10 mouse cellular contexts compared by ENCODE assay signal in genomic region chr14:118368619-118369431, GRCm38 (mm10).
A peak's percentile ranks its signal among the peaks of the same experiment; 100 is the strongest.
DNase-seq lines count a peak whose midpoint lies in the region; ATAC-seq lines count a peak whose summit lies in the region.
"Had no signal": no experiment of that assay in that cellular context is flagged by ENCODE, and none has a peak within 500 bp of the region (broad histone marks: within the 10 kb centered on the region; RNA-seq: fewer than 3 reads in every experiment).

No protein-coding gene starts in this region.

- H3K9ac ChIP-seq in liver, embryonic 11.5 days (ENCODE audit: low read depth, low read length) = no peak overlapping the region
- H3K9ac ChIP-seq in hindbrain, embryonic 11.5 days (ENCODE audit: low read depth, low read length) = no peak overlapping the region
- no peak overlapping the region for H3K9ac ChIP-seq in liver, embryonic 12.5 days
- no peak overlapping the region for H3K9ac ChIP-seq in stomach, embryonic 16.5 days (ENCODE audit: low read length)

- H3K4me1 ChIP-seq in liver, embryonic 11.5 days (replicated peaks; ENCODE audit: control insufficient read depth, insufficient read depth, low read length) = peaks cover 3% of the 10 kb centered on the region
- H3K4me1 ChIP-seq in hindbrain, embryonic 11.5 days (replicated peaks; ENCODE audit: control insufficient read depth, insufficient read depth, low read length) = peaks cover 4% of the 10 kb centered on the region; the same call in 1 of the 2 replicates
- H3K4me1 ChIP-seq in liver, embryonic 12.5 days = peaks cover 5% of the 10 kb centered on the region
- peaks cover 13% of the 10 kb centered on the region; the same call in 1 of the 2 replicates for H3K4me1 ChIP-seq in stomach, embryonic 16.5 days (ENCODE audit: control insufficient read depth, insufficient read depth, low read length)

- no peaks in the 10 kb centered on the region for H3K9me3 ChIP-seq in liver, embryonic 11.5 days (ENCODE audit: control insufficient read depth, low read length)
- no peaks in the 10 kb centered on the region for H3K9me3 ChIP-seq in hindbrain, embryonic 11.5 days (ENCODE audit: control insufficient read depth, low read length)
- H3K9me3 ChIP-seq in liver, embryonic 12.5 days (replicated peaks) = no peaks in the 10 kb centered on the region
- no peaks in the 10 kb centered on the region for H3K9me3 ChIP-seq in stomach, embryonic 16.5 days (replicated peaks; ENCODE audit: control insufficient read depth, low read length)
- H3K9me3 ChIP-seq: G1E had no signal

- H3K27ac ChIP-seq in liver, embryonic 11.5 days (ENCODE audit: low read depth, low read length) = no peak overlapping the region
- peak overlapping the region; percentile 60 for H3K27ac ChIP-seq in hindbrain, embryonic 11.5 days (ENCODE audit: low read depth, low read length)
- no peak overlapping the region for H3K27ac ChIP-seq in liver, embryonic 12.5 days
- H3K27ac ChIP-seq in stomach, embryonic 16.5 days (ENCODE audit: low read length) = peak overlapping the region; percentile 77

- no peaks in the 10 kb centered on the region for H3K36me3 ChIP-seq in liver, embryonic 11.5 days (ENCODE audit: control insufficient read depth, insufficient read depth, low read length)
- H3K36me3 ChIP-seq in hindbrain, embryonic 11.5 days (ENCODE audit: control insufficient read depth, insufficient read depth, low read length) = no peaks in the 10 kb centered on the region
- no peaks in the 10 kb centered on the region for H3K36me3 ChIP-seq in liver, embryonic 12.5 days
- H3K36me3 ChIP-seq in stomach, embryonic 16.5 days (ENCODE audit: control insufficient read depth, insufficient read depth, low read length) = no peaks in the 10 kb centered on the region
- H3K36me3 ChIP-seq: G1E had no signal

- DNase-seq in liver, embryonic 11.5 days (ENCODE audit: low spot score) = no peak
- no peak for DNase-seq in liver
- DNase-seq in hindbrain, embryonic 11.5 days (ENCODE audit: low spot score) = peak; percentile 75
- DNase-seq in gastrocnemius, adult 8-10 months (ENCODE audit: low spot score in 2 of 2) = no peak
- DNase-seq in left cerebral cortex, adult 11 months (ENCODE audit: low spot score) = no peak
- DNase-seq: cerebellum, adult 9-11 months had no signal

- H3K4me3 ChIP-seq in liver, embryonic 11.5 days (ENCODE audit: low read depth, low read length) = no peak overlapping the region
- no peak overlapping the region for H3K4me3 ChIP-seq in hindbrain, embryonic 11.5 days (ENCODE audit: low read depth, low read length)
- no peak overlapping the region for H3K4me3 ChIP-seq in liver, embryonic 12.5 days
- H3K4me3 ChIP-seq in stomach, embryonic 16.5 days (replicated peaks; ENCODE audit: low read length) = no peak overlapping the region

- WGBS in liver, embryonic 11.5 days = 19% methylated on average over 9 of the region's 9 CpGs
- 12% methylated on average over 9 of the region's 9 CpGs for WGBS in hindbrain, embryonic 11.5 days
- WGBS in liver, embryonic 12.5 days (ENCODE audit: insufficient replicate concordance) = 24% methylated on average over 9 of the region's 9 CpGs
- WGBS in stomach, embryonic 16.5 days = 13% methylated on average over 9 of the region's 9 CpGs

- no peak for ATAC-seq in liver, embryonic 11.5 days (replicated peaks; ENCODE audit: low FRiP score)
- ATAC-seq in hindbrain, embryonic 11.5 days (ENCODE audit: low FRiP score) = peak; percentile 79
- no peak for ATAC-seq in liver, embryonic 12.5 days
- ATAC-seq in stomach, embryonic 16.5 days (ENCODE audit: insufficient read depth, low FRiP score) = peak; percentile 79
- ATAC-seq in megakaryocyte-erythroid progenitor cell, adult 5-6 weeks (replicated peaks; ENCODE audit: low FRiP score, low TSS enrichment, poor library complexity, severe bottlenecking) = no peak

- no peaks in the 10 kb centered on the region; the same call in 1 of the 2 replicates for H3K27me3 ChIP-seq in liver, embryonic 11.5 days (replicated peaks; ENCODE audit: control insufficient read depth, insufficient read depth, low read length)
- H3K27me3 ChIP-seq in hindbrain, embryonic 11.5 days (ENCODE audit: control insufficient read depth, insufficient read depth, low read length) = peaks cover 2% of the 10 kb centered on the region; the same call in 1 of the 2 replicates
- H3K27me3 ChIP-seq in liver, embryonic 12.5 days (replicated peaks) = peaks cover 31% of the 10 kb centered on the region; the same call in 1 of the 2 replicates
- H3K27me3 ChIP-seq in stomach, embryonic 16.5 days (ENCODE audit: control insufficient read depth, insufficient read depth, low read length) = 0 out of 2 replicates have a peak, but pooled peaks cover 3% of the 10 kb centered on the region

- H3K4me2 ChIP-seq in liver, embryonic 11.5 days = peak overlapping the region; percentile 22; the same call in 1 of the 2 replicates
- H3K4me2 ChIP-seq in hindbrain, embryonic 11.5 days (replicated peaks; ENCODE audit: low read depth, low read length) = peak overlapping the region; percentile 29
- 0 out of 2 replicates have a peak overlapping the region, but pooled peaks have one; percentile 6 for H3K4me2 ChIP-seq in liver, embryonic 12.5 days
- peak overlapping the region; percentile 32 for H3K4me2 ChIP-seq in stomach, embryonic 16.5 days (ENCODE audit: low read depth, low read length)

Comparison
In these comparisons a context has a peak if more than half of its experiments do, and no peak if none do; other contexts are left out.
1. ATAC-seq: peak in hindbrain, embryonic 11.5 days (single experiment) and stomach, embryonic 16.5 days (single experiment); none in liver, embryonic 11.5 days (single experiment), liver, embryonic 12.5 days (single experiment) and megakaryocyte-erythroid progenitor cell, adult 5-6 weeks (single experiment).
2. H3K27ac ChIP-seq: peak in hindbrain, embryonic 11.5 days (single experiment) and stomach, embryonic 16.5 days (single experiment); none in liver, embryonic 11.5 days (single experiment) and liver, embryonic 12.5 days (single experiment).
3. Peak in every context shown above with its lines, with median percentiles within 50 percentile points of each other: H3K4me2 ChIP-seq.